Mouse (Mus musculus) erythroblast, embryonic 14.5 days (primary cell): ENCODE data around the gene Ankrd36.

ENCODE experiments used
- GATA1 ChIP-seq: IDR thresholded peaks from 2 replicates; pipeline ENCODE4 v1.6.1; 2012; ENCODE audit warnings: low read length, inconsistent platforms, mixed read lengths
- TAL1 ChIP-seq: IDR thresholded peaks from 3 replicates; pipeline ENCODE4 v1.6.1; 2012; ENCODE audit warnings: low read length, inconsistent platforms, mixed read lengths

GRCm38 (mm10) chr11:5541799-5542481 is 27.5 kb upstream of the Ankrd36 start, which contains the start of gene Ccdc117:
- TF ChIP-seq GATA1: peak; percentile 63
- no peak for TF ChIP-seq TAL1
